Mouse (Mus musculus): Measurements from ENCODE around the gene Rbm39. TPM values are rescaled to one million over a fixed set of nuclear protein-coding genes. Genes with fewer than 3 reads are reported as not detected.

Gene Rbm39
- total RNA-seq (2021): 100 to 1,000 TPM; 259 to 277 TPM
- long read RNA-seq, experiment 1, transcript Rbm39-201 (17 exons, 2,711 nt): minor isoform, 61 of 238 reads
- long read RNA-seq, experiment 1, transcript Rbm39-225 (18 exons, 2,120 nt): minor isoform, 10 of 238 reads
- long read RNA-seq, experiment 1, transcript Rbm39-203 (17 exons, 2,810 nt): major isoform, 96 of 238 reads
- long read RNA-seq, experiment 1, partial matches to known transcripts: 14 of 238 reads
- long read RNA-seq, experiment 1, other reads (novel, unspliced or antisense): 53 of 238 reads
- long read RNA-seq, experiment 2, transcript Rbm39-201 (17 exons, 2,711 nt): minor isoform, 65 of 240 reads
- long read RNA-seq, experiment 2, transcript Rbm39-203 (17 exons, 2,810 nt): major isoform, 99 of 240 reads
- long read RNA-seq, experiment 2, partial matches to known transcripts: 13 of 240 reads
- long read RNA-seq, experiment 2, other reads (novel, unspliced or antisense): 56 of 240 reads

DNA sequence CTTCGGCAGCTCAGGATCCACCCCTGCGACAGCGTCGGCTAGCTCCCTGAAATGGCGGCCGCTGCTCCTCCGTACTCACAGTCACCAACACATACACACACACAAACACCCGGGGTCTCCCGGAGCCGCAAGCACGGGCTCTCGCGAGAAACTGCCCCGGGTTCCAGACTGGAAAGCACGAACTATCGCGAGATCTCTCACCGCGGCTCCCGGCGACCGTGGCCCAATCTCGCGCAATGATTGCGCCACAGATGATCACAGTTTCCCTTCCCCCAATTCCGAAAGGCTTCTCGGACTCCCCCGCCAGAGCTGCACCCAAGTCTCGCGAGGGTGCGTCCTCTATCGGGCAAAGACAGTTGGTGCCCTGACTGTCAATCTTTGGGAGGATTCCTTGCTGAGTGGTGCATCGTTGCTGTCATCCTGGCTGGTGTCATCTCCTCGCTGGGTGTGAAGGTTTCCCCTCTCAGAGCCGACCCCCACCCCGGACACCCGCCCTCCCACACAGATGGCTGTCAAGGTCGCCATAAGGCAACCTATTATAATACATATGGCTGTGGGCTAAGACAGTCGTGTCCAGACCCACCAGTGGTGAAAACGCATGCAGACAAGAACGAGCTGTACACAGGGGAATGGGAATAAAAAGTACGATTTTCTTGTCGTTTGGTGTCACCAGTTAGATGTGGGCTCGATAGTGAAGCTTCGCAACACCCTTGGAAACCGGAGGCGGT, at the start of gene Rbm39:
Gene Rbm39 (minus strand): TSS at position 145 of the 728 bp plus-strand sequence.
- intact Hi-C loops (cut with DNase I): loop anchor here (5.0 kb wide), 1 partner anchor 97 kb away; no protein-coding TSS in a partner anchor
- DNase-seq (ENCODE audit: low spot score in 2 of 2): peak; percentile 100

DNA sequence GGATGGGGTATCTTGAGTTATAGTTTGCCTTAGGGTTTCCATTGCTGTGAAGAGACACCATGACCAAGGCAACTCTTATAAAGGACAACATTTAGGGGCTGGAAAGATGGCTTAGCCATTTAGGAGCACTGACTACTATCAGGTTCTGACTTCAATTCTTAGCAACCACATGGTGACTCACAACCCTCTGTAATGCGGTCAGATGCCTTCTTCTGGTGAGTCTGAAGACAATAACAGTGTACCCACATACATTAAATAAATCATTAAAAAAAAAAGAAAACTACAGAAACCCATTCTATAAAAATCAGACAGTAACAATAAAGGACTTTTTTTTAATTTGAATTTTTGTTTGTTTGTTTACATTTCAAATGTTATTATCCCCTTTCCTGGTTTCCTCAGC, 49.1 kb upstream of the Rbm39 start:
- intact Hi-C loops (cut with DNase I): no loop called here
- no peak for DNase-seq (ENCODE audit: low spot score in 2 of 2)

DNA sequence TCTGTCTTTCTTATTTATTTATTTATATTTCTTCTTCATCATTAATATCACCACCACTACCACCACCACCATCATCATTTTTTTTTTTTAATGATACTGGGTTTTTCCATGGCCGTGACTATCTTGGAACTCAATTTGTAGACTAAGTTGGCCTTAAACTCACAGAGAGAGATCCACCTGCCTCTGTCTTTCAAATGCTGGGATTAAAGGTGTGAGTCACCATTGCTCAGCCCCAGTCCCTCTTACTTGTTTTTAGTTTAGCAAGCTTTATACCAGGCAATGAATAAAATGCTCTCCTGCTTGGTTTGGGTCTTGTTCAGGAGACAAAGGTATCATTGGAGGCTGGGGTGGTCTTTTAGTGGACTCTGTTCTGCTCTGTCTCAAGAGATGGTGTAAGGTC, 47.7 kb upstream of the Rbm39 start:
- DNase-seq (ENCODE audit: low spot score in 2 of 2): no peak
- intact Hi-C loops (cut with DNase I): no loop called here

DNA sequence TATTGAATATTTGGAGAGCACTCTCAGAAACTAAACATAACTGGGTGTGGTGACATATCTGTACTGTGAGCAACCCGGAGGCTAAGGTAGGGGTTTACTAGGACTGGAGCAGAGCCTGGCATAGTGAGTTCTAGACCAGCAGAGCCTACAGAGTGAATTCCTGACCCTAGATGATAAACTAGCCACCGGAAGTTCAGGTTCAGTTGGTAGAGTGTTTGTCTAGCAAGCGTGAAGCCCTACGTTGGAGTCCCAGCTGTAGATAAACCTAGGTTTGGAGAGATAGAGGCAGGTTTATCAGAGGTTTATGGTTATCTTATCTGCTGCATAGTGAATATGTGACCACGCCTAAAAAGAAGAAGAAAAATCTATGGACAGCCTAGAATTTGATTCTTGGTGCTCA, 44.0 kb upstream of the Rbm39 start:
- no peak for DNase-seq (ENCODE audit: low spot score in 2 of 2)
- intact Hi-C loops (cut with DNase I): no loop called here

DNA sequence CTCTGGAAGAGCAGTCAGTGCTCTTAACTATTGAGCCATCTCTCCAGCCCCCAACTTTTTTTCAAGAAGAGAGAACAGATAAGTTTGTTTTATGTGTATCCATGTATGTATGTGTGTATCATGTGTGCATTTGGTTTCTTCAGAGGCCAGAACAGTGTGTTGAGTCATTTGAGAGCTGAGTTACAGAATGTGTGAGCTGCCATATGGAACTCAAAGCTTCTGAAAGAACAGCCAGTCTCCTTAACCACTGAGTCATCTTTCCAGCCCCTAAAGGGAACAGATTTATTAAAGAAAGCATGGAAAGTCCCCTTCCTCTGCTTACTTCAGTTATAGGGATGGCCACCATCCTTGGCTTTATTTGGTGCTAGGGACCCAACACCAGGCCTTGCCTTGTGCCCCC, 42.1 kb upstream of the Rbm39 start:
- intact Hi-C loops (cut with DNase I): no loop called here
- no peak for DNase-seq (ENCODE audit: low spot score in 2 of 2)

DNA sequence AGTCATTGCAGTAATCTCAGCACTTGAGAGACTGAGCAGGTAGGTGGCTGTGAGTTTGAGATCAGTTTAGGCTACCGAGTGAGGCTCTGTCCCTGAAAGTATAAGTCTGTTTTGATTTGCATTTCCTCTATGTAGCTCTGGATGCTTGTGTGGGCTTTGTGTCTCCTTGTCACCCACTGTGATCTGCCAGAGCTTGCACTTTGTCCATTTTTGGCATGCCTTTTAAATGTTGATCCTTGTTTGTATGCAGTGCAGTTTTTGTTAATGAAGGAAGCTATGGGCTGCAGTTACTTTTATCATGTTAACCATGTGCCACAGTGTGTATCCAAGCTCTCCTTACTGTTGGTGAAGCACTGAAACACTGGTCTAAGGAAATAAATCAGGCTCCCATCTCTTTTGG, 37.7 kb upstream of the Rbm39 start:
- intact Hi-C loops (cut with DNase I): no loop called here

DNA sequence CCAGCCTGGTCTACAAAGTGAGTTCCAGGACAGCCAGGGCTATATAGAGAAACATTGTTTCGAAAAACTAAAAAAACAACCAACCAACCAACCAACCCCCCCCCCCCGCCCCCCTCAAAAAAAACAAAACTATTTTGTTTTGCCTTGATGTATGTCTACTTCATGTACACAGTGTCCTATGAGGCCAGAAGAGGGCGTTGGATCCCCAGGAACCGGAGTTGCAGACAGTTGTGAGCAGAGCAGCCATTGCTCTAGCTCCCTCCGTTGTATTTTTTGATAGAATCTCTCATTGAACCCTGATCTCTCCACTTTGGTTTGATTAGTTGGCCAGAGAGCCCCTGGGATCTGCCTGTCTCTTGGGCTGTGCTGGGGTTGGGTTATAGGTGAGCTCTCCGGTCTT, 23.9 kb upstream of the Rbm39 start:
- DNase-seq (ENCODE audit: low spot score in 2 of 2): no peak
- intact Hi-C loops (cut with DNase I): no loop called here

More for the DNA sequence above, 37.7 kb upstream of the Rbm39 start:
- DNase-seq (ENCODE audit: low spot score in 2 of 2): no peak

DNA sequence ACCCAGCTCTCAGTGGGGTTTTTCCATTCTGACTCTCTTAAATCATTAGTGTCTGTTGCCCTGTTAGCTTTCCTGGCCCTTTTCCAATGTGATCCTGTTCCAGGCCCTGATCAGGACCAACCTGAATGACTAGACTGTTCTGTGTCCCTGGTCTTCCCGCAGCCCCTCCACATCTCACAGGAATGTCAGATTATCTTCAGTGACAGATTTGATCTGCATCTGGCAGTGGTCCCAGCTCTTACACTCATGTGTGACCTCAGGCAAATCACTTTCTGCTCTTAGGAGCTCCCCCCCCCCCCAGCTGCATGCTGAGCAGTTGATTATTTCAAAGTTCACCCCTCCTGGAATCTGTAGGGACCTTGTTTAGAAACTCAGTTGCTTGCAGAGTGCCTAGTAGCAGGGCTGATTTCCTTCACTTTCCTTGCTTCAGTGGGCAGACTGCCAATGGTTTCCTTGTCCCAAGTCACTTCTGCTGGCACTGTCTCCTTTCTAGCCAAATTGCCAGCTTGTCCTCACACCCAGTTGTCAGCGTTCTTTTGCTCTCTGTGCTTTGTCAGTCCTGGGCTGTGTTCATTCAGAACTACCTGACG, 22.9 kb upstream of the Rbm39 start:
- intact Hi-C loops (cut with DNase I): no loop called here
- DNase-seq (ENCODE audit: low spot score in 2 of 2): peak; percentile 44 to 64

DNA sequence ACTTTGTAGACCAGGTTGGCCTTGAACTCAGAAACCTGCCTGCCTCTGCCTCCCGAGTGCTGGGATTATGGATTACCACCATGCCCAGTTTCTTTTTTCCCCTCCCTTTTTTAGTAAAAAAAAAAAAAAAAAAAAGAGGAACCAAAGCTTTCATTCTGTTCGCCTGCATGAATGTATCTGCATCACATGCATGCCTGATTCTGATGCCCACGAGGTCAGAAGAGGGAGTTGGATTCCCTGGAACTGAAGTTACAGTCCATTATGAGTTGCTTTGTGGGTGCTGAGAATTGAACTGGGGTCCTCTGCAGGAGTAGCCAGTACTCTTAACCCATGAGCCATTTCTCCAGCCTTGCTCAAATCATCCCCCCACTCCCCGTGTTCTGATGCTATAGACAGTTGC, 21.4 kb upstream of the Rbm39 start:
- intact Hi-C loops (cut with DNase I): no loop called here
- DNase-seq (ENCODE audit: low spot score in 2 of 2): no peak

DNA sequence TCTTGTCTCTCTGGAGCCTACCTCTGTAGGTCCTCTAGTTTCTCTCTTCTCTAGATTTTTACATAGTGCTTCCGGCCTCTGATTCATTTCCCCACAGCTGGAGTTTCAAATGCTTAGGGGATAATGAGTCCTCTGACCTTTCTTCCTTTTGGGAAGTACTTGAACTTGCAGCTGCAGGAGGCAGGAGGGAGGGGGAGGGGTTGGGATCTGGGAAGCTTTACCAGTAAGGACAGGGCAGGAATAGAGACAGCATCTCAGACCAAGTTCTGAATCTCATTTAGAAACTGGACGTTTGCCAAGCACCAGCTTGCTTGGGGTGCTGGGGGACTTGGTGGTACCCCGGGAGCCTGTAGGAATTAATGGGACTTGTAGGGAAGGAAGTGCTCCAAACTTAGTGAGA, 19.9 kb upstream of the Rbm39 start:
- DNase-seq (ENCODE audit: low spot score in 2 of 2): no peak
- intact Hi-C loops (cut with DNase I): loop anchor here (5.0 kb wide), 2 partner anchors 57 to 77 kb away; no protein-coding TSS in a partner anchor

DNA sequence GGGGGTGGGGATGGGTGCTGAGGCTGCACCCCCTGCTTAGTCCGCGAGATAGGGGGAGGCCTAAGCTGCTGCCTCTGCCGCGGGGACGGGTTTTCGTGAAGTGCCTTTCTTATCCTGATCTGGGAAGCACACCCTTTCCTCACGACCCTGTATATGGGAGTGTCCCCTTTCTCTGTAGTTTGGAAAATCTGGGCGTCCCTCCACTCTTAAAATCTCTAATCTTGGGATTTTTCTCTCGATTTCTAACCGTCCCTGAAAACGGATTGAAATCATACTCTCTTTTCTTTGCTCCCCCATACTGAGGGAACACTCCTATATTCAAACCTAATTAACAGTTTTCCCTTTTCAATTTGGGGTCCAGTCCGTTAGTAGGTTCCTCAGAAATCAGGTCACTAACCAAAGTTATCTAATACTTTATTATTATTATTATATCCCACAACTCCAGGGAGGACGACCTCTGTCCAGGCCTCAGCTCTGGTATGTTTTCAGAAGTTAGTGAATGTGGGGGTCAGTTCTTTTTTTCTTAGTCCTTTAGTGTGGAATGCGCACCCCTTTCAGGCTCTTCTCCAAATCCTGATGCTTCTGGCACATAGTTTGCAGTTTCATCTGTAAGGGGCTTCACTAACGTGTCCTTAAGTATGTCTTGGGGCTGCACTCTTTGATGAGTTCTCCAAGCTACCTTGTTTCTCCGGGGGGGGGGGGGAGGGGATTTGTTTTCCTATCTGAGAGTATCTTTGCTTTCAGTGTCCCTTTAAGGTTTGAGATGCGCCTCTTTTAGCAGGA, 17.3 kb upstream of the Rbm39 start:
- DNase-seq (ENCODE audit: low spot score in 2 of 2): no peak
- intact Hi-C loops (cut with DNase I): loop anchor here (5.0 kb wide), 2 partner anchors 60 to 80 kb away; no protein-coding TSS in a partner anchor

DNA sequence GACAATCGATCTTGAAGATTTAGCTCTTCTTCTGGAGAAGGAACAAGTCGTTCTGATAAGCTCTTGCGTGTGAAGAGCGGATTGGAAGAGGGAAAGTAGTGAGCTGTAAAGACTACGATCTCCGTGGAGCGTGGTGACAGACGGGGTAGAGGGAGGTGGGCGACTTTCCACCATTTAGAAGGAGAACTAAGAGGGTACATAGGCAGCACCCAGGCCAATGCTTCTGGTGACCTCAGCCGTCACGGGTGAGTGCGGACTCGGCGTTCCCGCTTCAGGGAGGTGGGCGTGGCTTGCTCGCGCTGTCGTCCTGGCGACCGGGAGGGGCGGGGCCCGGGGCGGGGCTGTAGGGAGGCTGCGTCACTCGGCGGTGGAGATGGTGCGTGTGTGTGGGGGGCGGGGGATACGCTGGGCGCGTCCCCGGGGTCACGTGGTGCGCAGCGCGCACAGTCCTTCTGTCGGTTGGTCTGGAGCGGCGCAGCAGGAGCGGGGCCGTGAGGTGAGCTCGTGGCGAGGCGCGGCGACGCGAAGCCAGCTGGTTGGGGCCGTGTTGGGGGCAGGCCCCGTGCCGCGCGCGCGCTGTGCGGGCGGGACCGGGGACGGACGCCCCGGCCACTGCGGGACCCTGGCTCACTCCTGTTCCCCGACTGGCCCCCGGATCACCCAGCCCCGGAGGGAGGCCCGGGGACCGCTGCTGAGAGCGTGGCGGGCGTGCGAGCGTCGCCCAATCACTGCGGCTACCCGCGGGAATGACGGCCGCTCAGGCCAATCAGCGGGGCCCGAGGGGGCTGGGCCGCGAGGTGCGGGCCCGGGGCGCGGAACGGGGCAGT, 16.5 kb upstream of the Rbm39 start, which contains the start of gene Phf20:
Gene Phf20 (plus strand): TSS at position 165 of the 827 bp plus-strand sequence.
- intact Hi-C loops (cut with DNase I): loop anchor here (5.0 kb wide), 2 partner anchors 61 to 81 kb away; no protein-coding TSS in a partner anchor
- peak; percentile 97 to 98 for DNase-seq (ENCODE audit: low spot score in 2 of 2)

DNA sequence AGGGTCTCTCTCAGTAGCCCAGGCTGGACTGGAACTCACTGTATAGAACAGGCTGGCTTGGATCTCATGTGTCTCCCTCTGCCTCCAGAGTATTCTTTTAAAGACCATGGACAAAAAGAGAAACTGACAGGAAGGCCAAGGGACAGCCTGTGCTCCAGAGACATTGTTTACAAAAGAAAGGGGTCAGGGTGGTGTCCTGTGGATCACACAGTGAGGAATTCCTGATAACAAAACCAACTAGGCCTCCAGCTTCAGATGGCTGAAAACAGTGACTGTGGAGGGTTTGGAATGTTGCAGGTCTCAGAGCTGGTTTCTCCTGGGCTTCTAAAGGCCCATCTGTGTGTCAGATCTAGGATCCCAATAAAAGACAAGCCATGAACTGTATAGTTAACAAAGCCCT, 14.5 kb upstream of the Rbm39 start:
- intact Hi-C loops (cut with DNase I): no loop called here
- DNase-seq (ENCODE audit: low spot score in 2 of 2): no peak

DNA sequence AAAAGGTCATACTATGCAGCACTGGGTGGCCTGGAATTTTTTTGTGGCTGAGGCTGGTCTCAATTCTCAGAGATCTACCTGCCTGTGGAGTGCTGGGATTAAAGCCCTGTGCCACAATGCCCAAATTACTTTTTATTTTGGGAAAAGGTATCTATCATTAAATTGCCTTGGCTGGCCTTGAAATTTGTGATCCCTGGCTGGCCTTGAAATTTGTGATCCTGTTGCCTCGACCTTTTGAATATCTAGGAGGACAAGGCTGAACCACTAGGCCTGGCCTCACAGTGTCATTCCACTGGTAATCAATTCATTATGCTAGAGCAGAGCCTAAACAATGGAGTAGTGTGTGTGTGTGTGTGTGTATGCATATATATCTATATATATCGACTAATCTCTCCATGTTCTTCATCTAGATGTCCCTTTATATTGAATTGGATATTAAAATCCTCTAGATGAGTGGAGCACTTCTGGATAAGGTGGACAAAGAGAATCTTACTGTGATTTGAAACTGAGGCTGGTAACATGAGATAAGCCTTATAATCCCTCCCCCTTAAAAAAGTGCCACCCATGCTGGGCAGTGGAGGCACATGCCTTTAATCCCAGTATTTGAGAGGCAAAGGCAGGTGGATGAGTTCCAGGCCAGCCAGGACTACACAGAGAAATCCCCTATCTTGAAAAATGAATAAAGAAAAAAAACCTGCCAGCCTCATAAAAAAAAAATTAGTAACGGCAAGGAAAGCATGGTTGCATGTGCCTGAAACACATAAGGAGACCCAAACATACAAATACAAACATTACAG, 13.2 kb upstream of the Rbm39 start:
- intact Hi-C loops (cut with DNase I): no loop called here

DNA sequence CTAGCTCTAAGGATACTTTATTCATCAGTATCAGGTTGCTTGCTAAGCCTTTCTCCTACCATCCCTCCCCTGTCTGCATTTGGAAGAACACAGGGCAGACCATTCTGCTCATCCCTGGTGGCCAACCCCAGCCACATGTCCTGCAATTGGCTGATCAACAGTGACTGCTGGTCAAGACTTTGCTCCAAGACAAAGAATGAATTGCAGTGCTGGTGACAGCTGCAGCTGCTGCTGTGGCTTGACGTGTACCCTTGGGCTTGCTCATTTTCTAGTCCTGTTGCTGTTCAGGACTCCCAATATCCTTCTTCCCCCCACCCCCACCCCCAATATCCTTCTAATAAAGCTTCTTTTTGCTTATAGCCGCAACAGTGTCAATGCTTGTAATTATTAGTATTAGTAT, 12.0 kb upstream of the Rbm39 start:
- intact Hi-C loops (cut with DNase I): no loop called here

More for the DNA sequence above, 13.2 kb upstream of the Rbm39 start:
- no peak for DNase-seq (ENCODE audit: low spot score in 2 of 2)

DNA sequence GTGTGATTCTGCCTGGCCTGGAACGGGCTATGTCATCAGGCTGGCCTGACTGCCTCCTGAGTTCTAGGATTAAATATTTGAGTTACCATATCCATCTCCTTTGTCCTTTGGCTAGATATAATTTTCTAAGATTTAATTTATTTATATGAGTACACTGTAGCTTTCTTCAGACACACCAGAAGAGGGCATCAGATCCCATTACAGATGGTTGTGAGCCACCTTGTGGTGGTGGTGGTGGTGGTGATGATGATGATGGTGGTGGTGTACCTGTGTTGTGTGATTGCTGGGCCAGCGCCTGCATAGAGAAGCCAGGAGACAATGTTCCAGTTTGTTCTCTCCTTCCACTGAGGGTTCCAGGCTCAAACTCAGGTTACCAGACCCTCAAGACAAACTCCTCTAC, 11.5 kb upstream of the Rbm39 start:
- intact Hi-C loops (cut with DNase I): no loop called here
- no peak for DNase-seq (ENCODE audit: low spot score in 2 of 2)

More for the DNA sequence above, 12.0 kb upstream of the Rbm39 start:
- no peak for DNase-seq (ENCODE audit: low spot score in 2 of 2)

DNA sequence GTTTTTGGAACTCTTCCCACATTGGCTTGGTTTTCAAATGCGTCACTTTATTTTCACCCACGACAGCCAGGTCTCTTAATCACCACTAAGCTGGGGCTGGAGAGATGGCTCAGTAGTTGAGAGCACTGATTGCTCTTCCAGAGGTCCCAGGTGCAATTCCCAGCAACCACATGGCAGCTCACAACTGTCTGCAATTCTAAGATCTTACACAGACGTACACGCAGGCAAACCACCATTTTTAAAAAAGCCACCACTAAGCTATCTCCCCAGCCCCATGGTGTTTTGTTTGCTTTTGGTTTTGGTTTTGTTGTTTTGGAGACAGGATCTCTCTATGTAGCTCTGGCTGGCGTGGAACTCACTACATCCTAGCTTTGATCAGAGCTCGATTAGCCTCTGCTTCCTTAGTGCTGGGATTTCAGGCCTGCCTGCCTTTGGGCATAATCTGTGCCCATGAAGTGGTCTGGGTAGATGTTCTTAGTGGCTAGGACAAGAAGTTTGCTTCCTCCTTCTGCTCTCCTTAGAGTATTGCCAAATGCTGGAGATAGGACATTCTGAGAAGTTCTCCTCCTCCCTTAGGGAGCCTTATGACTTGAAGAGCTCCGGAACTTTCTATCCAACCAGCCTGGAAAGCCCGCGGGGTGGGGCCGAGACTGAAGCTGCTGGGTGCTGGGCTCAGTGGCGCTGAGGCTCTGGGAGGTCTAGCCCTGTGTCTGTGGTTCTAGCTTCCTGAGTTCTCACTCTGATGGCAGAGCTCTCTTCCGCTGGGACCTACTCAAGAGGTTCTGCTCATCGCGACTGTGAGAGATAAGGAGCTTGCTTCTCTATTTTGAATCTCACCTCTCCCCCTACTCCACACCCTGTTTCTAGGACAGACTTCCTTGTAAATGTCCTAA, 10.2 kb upstream of the Rbm39 start:
- DNase-seq (ENCODE audit: low spot score in 2 of 2): no peak
- intact Hi-C loops (cut with DNase I): no loop called here
